Mouse (Mus musculus) bone marrow macrophage, adult 2 months (primary cell): Measurements from ENCODE around the gene Copz2. TPM values are rescaled to one million over a fixed set of nuclear protein-coding genes. Genes with fewer than 3 reads are reported as not detected.

Experiments
- H3K27ac ChIP-seq: 2 replicates; pipeline ENCODE4 v1.5.1; 2012; ENCODE audit warnings: low read depth, low read length; ENCODE audit not compliant: insufficient read depth
- H3K4me1 ChIP-seq: 2 replicates; pipeline ENCODE4 v1.6.1; 2012; ENCODE audit warnings: low read length; ENCODE audit not compliant: control insufficient read depth, insufficient read depth
- H3K4me3 ChIP-seq: 2 replicates; pipeline ENCODE4 v1.5.1; 2012; ENCODE audit warnings: mild to moderate bottlenecking, low read length, moderate library complexity; ENCODE audit not compliant: insufficient read depth
- CTCF ChIP-seq: IDR thresholded peaks from 2 replicates; pipeline ENCODE4 v1.5.1; 2012; ENCODE audit warnings: low read depth, mild to moderate bottlenecking, low read length, moderate library complexity
- POLR2A ChIP-seq: IDR thresholded peaks from 2 replicates; pipeline ENCODE4 v1.6.1; 2012; ENCODE audit warnings: mild to moderate bottlenecking, low read depth, low read length, borderline replicate concordance
- polyA plus RNA-seq: library from polyadenylated mRNA; stranded (reverse); fragments of >200 nt; gene quantifications from 2 replicates; pipeline ENCODE4 v1.2.4, GENCODE M21; 2012; ENCODE audit not compliant: missing spikeins, insufficient read depth, insufficient read length

The Copz2 gene
- polyA plus RNA-seq, 1 experiment: 24.7 TPM

GRCm38 (mm10) chr11:96827917-96828316, 21.8 kb upstream of the Copz2 start:
- peak overlapping the region; percentile 42 for H3K4me3 ChIP-seq
- no peak for TF ChIP-seq CTCF
- no peak overlapping the region for H3K27ac ChIP-seq
- peaks cover 39% of the 10 kb centered on the region for H3K4me1 ChIP-seq

GRCm38 (mm10) chr11:96828881-96829280, 20.8 kb upstream of the Copz2 start:
- Histone ChIP-seq H3K4me1 (peaks cover 43% of the 10 kb centered on the region), H3K27ac (peak overlapping the region; percentile 58)
- no peak for TF ChIP-seq POLR2A
- no peak for TF ChIP-seq CTCF

GRCm38 (mm10) chr11:96829403-96829812, 20.3 kb upstream of the Copz2 start:
- Histone ChIP-seq H3K27ac (peak overlapping the region; percentile 99), H3K4me3 (peak overlapping the region; percentile 96), H3K4me1 (peaks cover 42% of the 10 kb centered on the region)
- TF ChIP-seq POLR2A (peak; percentile 97), CTCF (no peak)

More at GRCm38 (mm10) chr11:96828881-96829280, 20.8 kb upstream of the Copz2 start:
- H3K4me3 ChIP-seq: peak overlapping the region; percentile 96

GRCm38 (mm10) chr11:96829813-96830538, 19.7 kb upstream of the Copz2 start, which contains the start of gene Nfe2l1:
Nfe2l1 (minus strand) TSS chr11:96829968.
- Histone ChIP-seq H3K27ac (peak within 1 kb of the TSS; percentile 99), H3K4me1 (peaks cover 42% of the 10 kb centered on the region), H3K4me3 (peak within 1 kb of the TSS; percentile 96)
- no peak for TF ChIP-seq CTCF

GRCm38 (mm10) chr11:96830539-96831216, 19.0 kb upstream of the Copz2 start:
- no peak for TF ChIP-seq CTCF
- TF ChIP-seq POLR2A: no peak

GRCm38 (mm10) chr11:96831516-96831915, 18.2 kb upstream of the Copz2 start:
- no peak for TF ChIP-seq CTCF
- TF ChIP-seq POLR2A: no peak
- H3K4me1 ChIP-seq: peaks cover 31% of the 10 kb centered on the region
- H3K4me3 ChIP-seq: no peak overlapping the region
- H3K27ac ChIP-seq: no peak overlapping the region

More at GRCm38 (mm10) chr11:96830539-96831216, 19.0 kb upstream of the Copz2 start:
- peak overlapping the region; percentile 90 for H3K4me3 ChIP-seq
- peak overlapping the region; percentile 92 for H3K27ac ChIP-seq
- H3K4me1 ChIP-seq: peaks cover 38% of the 10 kb centered on the region

- peaks cover 31% of the 10 kb centered on the region for H3K4me1 ChIP-seq
- H3K27ac ChIP-seq: peak overlapping the region; percentile 24
- no peak for TF ChIP-seq CTCF
- TF ChIP-seq POLR2A: no peak
- H3K4me3 ChIP-seq: no peak overlapping the region
Observed at GRCm38 (mm10) chr11:96832541-96832940, 17.1 kb upstream of the Copz2 start.

GRCm38 (mm10) chr11:96832973-96833372, 16.7 kb upstream of the Copz2 start:
- H3K27ac ChIP-seq: peak overlapping the region; percentile 17

GRCm38 (mm10) chr11:96834127-96834526, 15.5 kb upstream of the Copz2 start:
- TF ChIP-seq CTCF (no peak), POLR2A (no peak)
- Histone ChIP-seq H3K4me3 (no peak overlapping the region), H3K4me1 (peaks cover 32% of the 10 kb centered on the region), H3K27ac (no peak overlapping the region)

More at GRCm38 (mm10) chr11:96832973-96833372, 16.7 kb upstream of the Copz2 start:
- Histone ChIP-seq H3K4me3 (no peak overlapping the region), H3K4me1 (peaks cover 32% of the 10 kb centered on the region)
- TF ChIP-seq POLR2A (no peak), CTCF (no peak)

GRCm38 (mm10) chr11:96837298-96837697, 12.4 kb upstream of the Copz2 start:
- H3K27ac ChIP-seq: peak overlapping the region; percentile 55
- peaks cover 23% of the 10 kb centered on the region for H3K4me1 ChIP-seq
- no peak for TF ChIP-seq POLR2A
- no peak for TF ChIP-seq CTCF

GRCm38 (mm10) chr11:96838341-96838740, 11.3 kb upstream of the Copz2 start:
- H3K4me3 ChIP-seq: no peak overlapping the region
- no peak overlapping the region for H3K27ac ChIP-seq
- no peak for TF ChIP-seq POLR2A
- TF ChIP-seq CTCF: no peak
- peaks cover 13% of the 10 kb centered on the region for H3K4me1 ChIP-seq

More at GRCm38 (mm10) chr11:96837298-96837697, 12.4 kb upstream of the Copz2 start:
- no peak overlapping the region for H3K4me3 ChIP-seq
